Mouse (Mus musculus): ENCODE measurements around the gene Gcnt1. TPM values are rescaled to one million over a fixed set of nuclear protein-coding genes. Genes with fewer than 3 reads are reported as not detected.

The Gcnt1 gene
- polyA plus RNA-seq, 1 experiment from 2014 or later: 62.8 TPM

GRCm38 (mm10) chr19:17316311-17317003 lies 56.2 kb downstream of the Gcnt1 start:
- no peaks in the 10 kb centered on the region for H3K4me1 ChIP-seq (replicated peaks; ENCODE audit: insufficient read depth, low read length)
- DNase-seq (ENCODE audit: low spot score) (no peak), ATAC-seq (replicated peaks; ENCODE audit: low FRiP score, low read depth) (no peak)
- 82% methylated on average over 2 of the region's 2 CpGs for WGBS
- H3K27ac ChIP-seq: no peak overlapping the region
- H3K4me2 ChIP-seq (ENCODE audit: low read length): no peak overlapping the region
- H3K4me3 ChIP-seq (replicated peaks; ENCODE audit: low read depth, low read length): no peak overlapping the region
- H3K9me3 ChIP-seq (replicated peaks; ENCODE audit: low read length): no peaks in the 10 kb centered on the region
- TF ChIP-seq CTCF (IDR thresholded peaks at IDR 0.05; ENCODE audit: low read depth): no peak
- H3K36me3 ChIP-seq (ENCODE audit: insufficient read depth, low read length): no peaks in the 10 kb centered on the region
- no peak overlapping the region for H3K9ac ChIP-seq (ENCODE audit: low read depth, low read length)
- H3K27me3 ChIP-seq (ENCODE audit: insufficient read depth, low read length): no peaks in the 10 kb centered on the region

GRCm38 (mm10) chr19:17314451-17314850 lies 58.2 kb downstream of the Gcnt1 start:
- ATAC-seq (replicated peaks; ENCODE audit: low FRiP score, low read depth): no peak
- no peak overlapping the region for H3K27ac ChIP-seq
- H3K9me3 ChIP-seq (replicated peaks; ENCODE audit: low read length): no peaks in the 10 kb centered on the region
- H3K4me2 ChIP-seq (ENCODE audit: low read length): no peak overlapping the region
- no peaks in the 10 kb centered on the region for H3K27me3 ChIP-seq (ENCODE audit: insufficient read depth, low read length)
- no peak for DNase-seq (ENCODE audit: low spot score)
- TF ChIP-seq CTCF (IDR thresholded peaks at IDR 0.05; ENCODE audit: low read depth): no peak
- H3K9ac ChIP-seq (ENCODE audit: low read depth, low read length): no peak overlapping the region
- no peaks in the 10 kb centered on the region for H3K36me3 ChIP-seq (ENCODE audit: insufficient read depth, low read length)
- 86% methylated on average over 2 of the region's 2 CpGs for WGBS
- H3K4me3 ChIP-seq (replicated peaks; ENCODE audit: low read depth, low read length): no peak overlapping the region
- H3K4me1 ChIP-seq (replicated peaks; ENCODE audit: insufficient read depth, low read length): no peaks in the 10 kb centered on the region

- H3K27ac ChIP-seq: no peak overlapping the region
- 80% methylated on average over 1 of the region's 1 CpGs for WGBS
- no peaks in the 10 kb centered on the region for H3K36me3 ChIP-seq (ENCODE audit: insufficient read depth, low read length)
- no peak overlapping the region for H3K4me3 ChIP-seq (replicated peaks; ENCODE audit: low read depth, low read length)
- H3K27me3 ChIP-seq (ENCODE audit: insufficient read depth, low read length): no peaks in the 10 kb centered on the region
- no peak overlapping the region for H3K9ac ChIP-seq (ENCODE audit: low read depth, low read length)
- ATAC-seq (replicated peaks; ENCODE audit: low FRiP score, low read depth) (no peak), DNase-seq (ENCODE audit: low spot score) (no peak)
- TF ChIP-seq CTCF (IDR thresholded peaks at IDR 0.05; ENCODE audit: low read depth): no peak
- no peak overlapping the region for H3K4me2 ChIP-seq (ENCODE audit: low read length)
- H3K9me3 ChIP-seq (replicated peaks; ENCODE audit: low read length): no peaks in the 10 kb centered on the region
- no peaks in the 10 kb centered on the region for H3K4me1 ChIP-seq (replicated peaks; ENCODE audit: insufficient read depth, low read length)
Observed at GRCm38 (mm10) chr19:17313766-17314165, 58.9 kb downstream of the Gcnt1 start.

GRCm38 (mm10) chr19:17312671-17313180 lies 59.9 kb downstream of the Gcnt1 start:
- Histone ChIP-seq H3K4me2 (ENCODE audit: low read length) (no peak overlapping the region), H3K4me1 (replicated peaks; ENCODE audit: insufficient read depth, low read length) (no peaks in the 10 kb centered on the region)
- 88% methylated on average over 5 of the region's 5 CpGs for WGBS

GRCm38 (mm10) chr19:17311501-17311900 lies 61.1 kb downstream of the Gcnt1 start:
- H3K9me3 ChIP-seq (replicated peaks; ENCODE audit: low read length): no peaks in the 10 kb centered on the region
- DNase-seq (ENCODE audit: low spot score) (no peak), ATAC-seq (replicated peaks; ENCODE audit: low FRiP score, low read depth) (no peak)
- H3K4me2 ChIP-seq (ENCODE audit: low read length): no peak overlapping the region
- no peaks in the 10 kb centered on the region for H3K36me3 ChIP-seq (ENCODE audit: insufficient read depth, low read length)
- WGBS: 65% methylated on average over 1 of the region's 1 CpGs
- no peak overlapping the region for H3K4me3 ChIP-seq (replicated peaks; ENCODE audit: low read depth, low read length)
- no peaks in the 10 kb centered on the region for H3K27me3 ChIP-seq (ENCODE audit: insufficient read depth, low read length)
- no peak overlapping the region for H3K9ac ChIP-seq (ENCODE audit: low read depth, low read length)
- no peaks in the 10 kb centered on the region for H3K4me1 ChIP-seq (replicated peaks; ENCODE audit: insufficient read depth, low read length)
- H3K27ac ChIP-seq: no peak overlapping the region
- no peak for TF ChIP-seq CTCF (IDR thresholded peaks at IDR 0.05; ENCODE audit: low read depth)

More at GRCm38 (mm10) chr19:17312671-17313180, 59.9 kb downstream of the Gcnt1 start:
- Histone ChIP-seq H3K9me3 (replicated peaks; ENCODE audit: low read length) (no peaks in the 10 kb centered on the region), H3K36me3 (ENCODE audit: insufficient read depth, low read length) (no peaks in the 10 kb centered on the region), H3K27ac (no peak overlapping the region), H3K27me3 (ENCODE audit: insufficient read depth, low read length) (no peaks in the 10 kb centered on the region), H3K9ac (ENCODE audit: low read depth, low read length) (no peak overlapping the region), H3K4me3 (replicated peaks; ENCODE audit: low read depth, low read length) (no peak overlapping the region)
- ATAC-seq (replicated peaks; ENCODE audit: low FRiP score, low read depth) (no peak), DNase-seq (ENCODE audit: low spot score) (no peak)
- TF ChIP-seq CTCF (IDR thresholded peaks at IDR 0.05; ENCODE audit: low read depth): no peak

GRCm38 (mm10) chr19:17311031-17311430 lies 61.6 kb downstream of the Gcnt1 start:
- ATAC-seq (replicated peaks; ENCODE audit: low FRiP score, low read depth) (no peak), DNase-seq (ENCODE audit: low spot score) (no peak)
- Histone ChIP-seq H3K27me3 (ENCODE audit: insufficient read depth, low read length) (no peaks in the 10 kb centered on the region), H3K4me3 (replicated peaks; ENCODE audit: low read depth, low read length) (no peak overlapping the region), H3K36me3 (ENCODE audit: insufficient read depth, low read length) (no peaks in the 10 kb centered on the region), H3K4me2 (ENCODE audit: low read length) (no peak overlapping the region), H3K9ac (ENCODE audit: low read depth, low read length) (no peak overlapping the region), H3K9me3 (replicated peaks; ENCODE audit: low read length) (no peaks in the 10 kb centered on the region), H3K4me1 (replicated peaks; ENCODE audit: insufficient read depth, low read length) (no peaks in the 10 kb centered on the region), H3K27ac (no peak overlapping the region)
- 84% methylated on average over 2 of the region's 2 CpGs for whole genome bisulfite sequencing
- no peak for TF ChIP-seq CTCF (IDR thresholded peaks at IDR 0.05; ENCODE audit: low read depth)
